Mouse (Mus musculus) kidney, adult 18-20 months (tissue): ENCODE measurements around the gene Klhl42.
A peak's percentile ranks its signal among the peaks of the same experiment; 100 is the strongest.

Experiments
- DNase-seq: peaks from one replicate; pipeline ENCODE4 v3.0.0; 2021

Gene Klhl42

DNA sequence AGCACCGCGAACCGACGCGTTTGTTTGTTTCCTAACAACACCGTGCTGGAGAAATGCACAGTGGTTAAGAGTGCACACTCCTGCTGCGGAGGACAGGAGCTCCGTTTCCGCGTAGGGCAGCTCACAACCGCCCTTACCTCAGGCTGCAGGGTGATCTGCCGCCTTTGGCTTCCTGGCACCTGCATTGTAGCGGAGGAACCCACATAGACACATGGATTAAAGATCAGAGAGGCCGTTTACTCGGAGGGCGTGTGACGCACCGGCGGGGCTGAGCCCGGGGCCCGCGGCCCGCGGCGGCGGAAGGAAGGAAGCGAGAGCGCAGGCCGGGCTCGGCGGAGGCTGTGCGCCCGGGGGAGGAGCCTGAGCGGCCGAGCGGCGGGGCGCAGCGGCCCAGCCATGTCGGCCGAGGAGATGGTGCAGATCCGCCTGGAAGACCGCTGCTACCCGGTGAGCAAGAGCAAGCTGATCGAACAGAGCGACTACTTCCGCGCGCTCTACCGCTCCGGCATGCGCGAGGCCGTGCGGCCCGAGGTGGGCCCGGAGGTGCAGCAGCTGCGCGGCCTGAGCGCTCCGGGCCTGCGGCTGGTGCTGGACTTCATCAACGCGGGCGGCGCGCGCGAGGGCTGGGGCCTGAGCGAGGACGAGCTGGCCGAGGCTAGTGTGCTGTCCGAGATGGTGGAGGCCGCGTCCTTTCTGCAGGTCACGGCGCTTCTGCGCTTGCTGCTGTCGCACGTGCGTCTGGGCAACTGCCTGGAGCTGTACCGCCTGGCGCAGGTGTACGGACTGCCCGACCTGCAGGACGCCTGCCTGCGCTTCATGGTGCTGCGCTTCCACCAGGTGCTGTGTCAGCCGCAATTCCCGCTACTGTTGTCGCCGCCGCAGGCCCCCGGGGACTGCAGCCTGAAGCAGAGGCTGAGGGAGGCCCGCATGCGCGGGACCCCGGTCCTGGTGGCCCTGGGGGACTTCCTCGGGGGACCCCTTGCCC lies at the start of gene Klhl42:
TSS of gene Klhl42 (plus strand) at position 244 of the 985 bp plus-strand sequence.
- peak; percentile 87 for DNase-seq

- peak; percentile 91 for DNase-seq
These were observed 48.6 kb upstream of the Klhl42 start, which contains the start of gene Mrps35 for GRCm38 (mm10) chr6:147042291-147043290. Gene Mrps35, plus strand, starts transcription at chr6:147042764.

- DNase-seq: no peak
These were observed 47.5 kb upstream of the Klhl42 start for GRCm38 (mm10) chr6:147043633-147044032.

DNA sequence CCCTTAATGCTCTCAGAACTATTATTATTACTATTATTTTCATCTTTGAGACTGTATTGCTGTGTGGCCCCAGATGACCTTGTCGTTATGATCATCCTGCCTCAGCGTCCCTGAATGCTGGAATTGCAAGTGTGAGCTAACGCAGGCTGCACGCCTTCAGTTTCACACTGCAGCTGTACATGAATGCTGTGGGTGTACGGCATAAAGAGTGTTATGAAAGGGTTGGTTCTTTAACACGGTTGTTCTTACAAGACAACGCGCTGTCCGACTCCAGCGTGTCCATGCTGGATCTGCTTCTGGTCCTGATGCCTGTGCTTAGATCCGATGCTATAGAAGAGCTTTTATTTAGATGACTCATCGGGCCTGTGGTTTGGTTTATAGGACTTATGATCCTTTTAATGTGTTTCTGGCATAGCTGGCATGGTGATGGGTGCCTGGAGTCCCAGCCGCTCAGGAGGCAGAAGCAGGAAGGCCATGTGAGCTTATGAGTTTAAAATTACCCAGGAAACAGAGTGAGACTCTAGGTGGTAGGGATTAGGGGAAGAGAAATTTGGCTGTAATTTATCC lies 41.9 kb upstream of the Klhl42 start:
- no peak for DNase-seq

GRCm38 (mm10) chr6:147051666-147052065 lies 39.5 kb upstream of the Klhl42 start:
- DNase-seq: no peak

DNA sequence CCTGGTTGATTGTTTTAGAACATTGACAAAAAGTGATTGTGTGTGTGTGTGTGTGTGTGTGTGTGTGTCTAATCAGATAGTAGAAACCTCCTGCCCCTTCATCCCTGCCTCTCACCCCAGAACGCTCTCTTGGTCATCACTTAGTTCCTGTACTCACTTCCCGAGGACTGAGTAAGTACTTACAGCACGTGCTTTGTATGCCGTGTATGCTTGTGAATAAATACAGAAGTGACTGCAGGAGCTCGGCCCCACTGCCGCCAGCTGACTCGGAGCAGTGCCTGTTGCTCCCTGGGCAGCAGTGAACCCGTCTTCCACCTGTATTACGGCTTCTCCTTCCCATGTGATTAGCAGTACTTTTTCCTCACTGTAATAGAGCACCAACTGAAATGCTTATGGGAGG lies 38.7 kb upstream of the Klhl42 start:
- DNase-seq: no peak

DNA sequence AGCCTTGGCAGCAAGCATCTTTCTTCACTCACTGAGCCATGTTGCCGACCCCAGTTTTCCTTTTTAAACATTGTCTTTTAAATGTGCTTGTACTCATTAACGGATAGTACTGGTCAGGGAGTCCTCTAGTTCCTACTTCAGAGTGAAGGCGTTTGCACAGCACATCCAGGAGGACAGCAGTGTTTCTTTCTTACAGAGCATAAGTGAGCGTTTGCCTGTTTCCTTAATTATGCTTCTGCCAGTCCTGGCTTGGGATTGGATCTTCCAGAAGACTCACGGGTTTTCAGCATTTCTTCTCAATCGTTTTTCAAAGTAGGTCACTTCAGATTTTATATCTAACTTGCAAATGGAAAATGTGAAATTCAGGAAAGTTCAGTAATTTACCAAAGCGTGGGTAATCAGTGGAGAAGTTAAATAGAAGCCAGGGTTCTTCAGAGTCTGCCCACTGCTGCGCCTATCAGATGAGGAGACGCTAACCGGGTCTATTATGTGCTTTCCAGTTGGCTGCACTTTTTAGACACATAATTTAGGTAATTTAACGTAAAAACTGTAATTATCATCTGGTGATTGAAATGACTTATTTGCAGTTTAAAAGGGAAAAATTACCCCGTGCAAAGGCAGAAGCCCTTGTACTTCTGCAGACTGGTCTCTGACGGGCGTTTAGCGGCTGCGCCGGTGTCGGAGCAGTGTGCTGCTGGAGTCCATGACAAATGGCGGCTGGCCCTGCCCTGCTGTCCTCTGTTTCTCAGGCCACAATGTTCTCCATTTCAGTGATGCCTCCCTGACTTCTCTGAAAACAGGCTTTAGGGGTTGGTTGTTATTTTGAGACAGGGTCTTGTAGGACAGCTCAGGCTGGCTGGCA lies 37.2 kb upstream of the Klhl42 start:
- peak; percentile 27 for DNase-seq

- no peak for DNase-seq
These were observed 35.7 kb upstream of the Klhl42 start for GRCm38 (mm10) chr6:147055374-147055977.

DNA sequence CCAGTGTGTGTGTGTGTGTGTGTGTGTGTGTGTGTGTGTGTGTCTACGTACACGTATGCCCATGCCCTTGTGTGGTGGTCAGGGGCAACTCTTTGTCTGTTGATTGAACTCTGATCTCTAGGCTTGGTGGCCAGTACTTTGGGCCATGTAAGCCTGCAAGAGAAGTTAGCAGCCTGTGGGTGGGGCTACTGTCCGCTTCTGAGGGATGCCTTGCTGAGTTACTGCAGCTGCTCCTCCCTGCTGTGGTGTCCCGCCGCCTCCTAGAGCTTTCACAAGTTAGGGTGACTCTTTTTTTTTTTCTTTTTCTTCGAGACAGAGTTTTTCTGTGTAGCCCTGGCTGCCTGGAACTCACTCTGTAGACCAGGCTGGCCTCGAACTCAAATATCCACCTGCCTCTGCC lies 31.9 kb upstream of the Klhl42 start:
- no peak for DNase-seq

- DNase-seq: no peak
These were observed 29.5 kb upstream of the Klhl42 start for GRCm38 (mm10) chr6:147061630-147062029.

- DNase-seq: no peak
These were observed 29.1 kb upstream of the Klhl42 start for GRCm38 (mm10) chr6:147062034-147062433.

- no peak for DNase-seq
These were observed 28.5 kb upstream of the Klhl42 start for GRCm38 (mm10) chr6:147062694-147063093.

DNA sequence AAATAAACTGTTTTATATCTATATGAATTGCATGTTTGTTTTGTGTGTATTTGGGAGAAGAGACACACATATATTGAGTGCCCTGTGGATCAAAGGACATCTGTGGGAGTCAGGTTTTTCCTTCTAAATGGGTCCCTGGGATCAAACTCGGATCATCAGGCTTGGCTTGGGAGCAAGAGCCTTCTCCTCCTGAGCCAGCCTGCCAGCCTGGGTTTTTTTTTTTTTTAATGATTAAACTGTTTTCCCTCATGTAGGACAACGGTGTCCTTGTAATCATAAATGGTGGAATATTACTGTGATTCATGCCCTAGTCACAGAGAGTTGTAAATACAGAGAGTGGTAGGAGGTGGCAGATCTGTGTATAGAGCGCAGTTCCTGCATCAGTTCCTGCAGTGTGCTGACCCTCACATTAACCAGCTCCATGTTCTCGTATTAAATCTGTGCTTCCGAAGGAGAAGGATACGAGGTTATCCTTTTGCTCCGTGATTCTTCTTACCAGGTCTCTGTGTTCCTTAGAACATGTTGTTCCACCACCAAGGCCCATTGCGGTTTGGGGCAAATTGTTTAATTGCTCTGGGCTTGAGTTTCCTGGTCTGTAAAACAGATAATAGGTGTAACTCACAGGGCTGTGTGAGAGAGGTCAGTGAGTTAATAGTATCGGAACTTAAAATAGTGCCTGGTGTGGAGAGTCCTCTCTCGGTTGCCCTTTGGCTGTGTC lies 26.8 kb upstream of the Klhl42 start:
- no peak for DNase-seq

- DNase-seq: peak; percentile 59
These were observed 26.3 kb upstream of the Klhl42 start for GRCm38 (mm10) chr6:147064944-147065261.

DNA sequence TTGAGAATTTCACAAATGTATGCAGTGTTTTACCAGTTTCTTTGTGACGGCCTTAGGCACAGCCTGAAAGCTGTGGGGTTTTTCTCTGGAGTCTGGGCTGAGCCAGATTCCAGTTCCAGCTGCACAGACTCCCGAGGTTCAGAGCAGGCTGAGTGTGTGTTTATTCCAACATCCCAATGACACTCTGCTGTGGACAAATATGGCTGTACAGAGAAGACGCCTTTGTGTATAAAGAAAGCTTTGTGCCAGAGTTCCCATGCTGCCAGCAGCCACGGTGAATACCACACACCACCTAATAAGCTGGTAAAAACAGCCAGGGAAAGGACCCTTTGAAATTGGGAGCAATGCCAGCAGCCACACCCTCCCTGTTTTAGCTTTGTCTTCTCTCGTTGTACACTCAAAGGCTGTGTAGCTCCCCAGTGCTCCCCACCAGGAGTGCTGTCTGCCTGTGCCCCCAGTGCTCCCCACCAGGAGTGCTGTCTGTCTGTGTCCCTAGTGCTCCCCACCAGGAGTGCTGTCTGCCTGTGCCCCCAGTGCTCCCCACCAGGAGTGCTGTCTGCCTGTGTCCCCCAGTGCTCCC lies 15.3 kb upstream of the Klhl42 start:
- no peak for DNase-seq

DNA sequence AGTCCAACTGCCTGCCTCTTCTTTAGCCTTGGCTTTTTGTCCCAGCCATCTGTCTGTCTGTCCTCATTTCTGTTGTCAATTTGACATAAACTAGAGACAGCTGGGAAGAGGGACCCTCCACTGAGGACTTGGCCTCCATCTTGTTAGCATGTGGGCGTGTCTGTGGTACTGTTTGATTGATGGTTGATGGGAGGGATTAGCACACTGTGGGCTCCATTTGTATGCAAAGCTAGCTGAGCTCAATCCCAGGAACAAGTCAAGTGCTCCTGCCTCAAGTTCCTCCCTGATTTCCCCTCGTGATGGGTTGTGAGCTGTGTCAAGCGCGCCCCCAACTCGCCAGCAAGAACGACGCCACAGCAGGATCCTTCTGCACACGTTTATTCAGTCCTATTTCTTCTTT lies 14.3 kb upstream of the Klhl42 start:
- no peak for DNase-seq

DNA sequence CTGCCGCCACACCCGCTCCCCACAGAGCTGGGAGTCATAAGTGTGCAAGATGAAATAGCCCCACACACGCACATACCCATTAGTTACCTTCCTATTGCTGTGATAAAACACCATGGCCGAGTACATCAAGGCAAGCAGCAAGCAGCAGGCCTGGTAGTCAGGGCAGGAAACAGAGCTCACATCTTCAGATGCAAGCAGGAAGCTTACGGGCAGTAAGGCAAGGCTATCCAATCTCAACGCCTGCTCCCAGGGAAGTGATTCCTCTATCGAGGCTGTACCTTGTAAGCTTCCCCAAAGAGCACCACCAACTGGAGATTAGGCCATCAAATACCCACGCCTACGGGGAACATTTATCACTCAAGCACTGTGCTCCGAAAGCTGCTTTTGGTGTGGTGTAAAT lies 11.3 kb upstream of the Klhl42 start:
- DNase-seq: no peak

GRCm38 (mm10) chr6:147085398-147086040 lies 5.7 kb upstream of the Klhl42 start:
- no peak for DNase-seq

DNA sequence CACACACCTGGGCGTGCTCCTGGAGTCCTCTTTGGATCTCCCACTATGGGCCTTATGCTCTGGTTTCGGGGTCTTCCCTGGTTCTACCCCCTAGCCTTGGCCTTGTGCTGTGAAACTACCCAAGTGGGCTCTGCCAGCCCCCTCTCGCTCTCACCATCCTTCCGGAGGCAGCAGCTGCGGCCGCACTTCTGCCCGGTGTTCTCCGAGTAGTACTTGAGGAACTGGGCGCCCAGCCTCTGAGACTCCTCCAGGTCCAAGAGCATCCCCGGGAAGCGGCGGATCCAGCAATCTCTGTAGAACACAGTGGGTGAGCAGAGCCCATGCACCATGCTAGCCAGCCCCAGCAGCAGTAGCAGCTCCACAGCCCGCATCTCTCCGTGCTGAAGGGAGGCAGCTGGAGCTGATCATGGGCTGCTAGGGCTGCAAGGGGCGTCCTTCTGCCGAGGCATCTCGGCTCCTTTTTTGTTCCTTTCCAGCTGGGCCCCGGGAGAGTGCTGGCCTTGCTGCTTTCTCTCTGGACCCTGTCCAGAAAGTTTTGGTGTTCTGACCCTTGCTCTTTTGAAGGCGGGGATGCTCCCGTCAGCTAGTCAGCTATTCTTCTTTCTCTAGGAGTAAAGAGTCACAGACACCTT lies 4.5 kb upstream of the Klhl42 start, which contains the start of gene Mansc4:
TSS of gene Mansc4 (minus strand) at position 439 of the 632 bp plus-strand sequence.
- DNase-seq: peak; percentile 68
